Mouse (Mus musculus): Measurements from ENCODE around the gene Arhgap32.
"Not testable (repeated sequence)": the region's sequence is repeated elsewhere in the genome, so short reads cannot be mapped to it uniquely, and the experiment has no call there.

Arhgap32 gene

DNA sequence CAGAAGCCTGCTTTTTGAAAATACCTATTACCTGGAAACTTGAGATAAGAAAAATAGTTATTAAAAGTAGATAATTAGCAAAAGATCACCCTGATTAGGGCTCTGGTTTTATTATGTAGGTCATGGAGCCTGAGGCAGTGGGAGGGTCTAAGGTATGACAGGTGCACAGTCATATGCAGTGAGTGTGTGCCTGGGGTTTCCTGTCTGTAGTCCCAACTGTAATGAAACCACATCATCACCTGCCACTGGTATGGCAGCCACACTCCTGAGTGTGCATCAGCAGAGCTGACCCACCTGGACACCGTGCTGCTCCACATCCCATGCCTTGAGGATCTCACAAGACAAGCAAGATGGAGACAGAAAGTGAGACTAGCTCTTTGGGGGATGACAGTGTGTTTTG, at the start of gene Arhgap32:
Arhgap32 (plus strand) TSS at position 351 of the 400 bp plus-strand sequence.
- in situ Hi-C loops (cut with MboI, MseI), result loop anchor here (10.0 kb wide), 1 partner anchor 1521 kb away; no protein-coding TSS in a partner anchor

DNA sequence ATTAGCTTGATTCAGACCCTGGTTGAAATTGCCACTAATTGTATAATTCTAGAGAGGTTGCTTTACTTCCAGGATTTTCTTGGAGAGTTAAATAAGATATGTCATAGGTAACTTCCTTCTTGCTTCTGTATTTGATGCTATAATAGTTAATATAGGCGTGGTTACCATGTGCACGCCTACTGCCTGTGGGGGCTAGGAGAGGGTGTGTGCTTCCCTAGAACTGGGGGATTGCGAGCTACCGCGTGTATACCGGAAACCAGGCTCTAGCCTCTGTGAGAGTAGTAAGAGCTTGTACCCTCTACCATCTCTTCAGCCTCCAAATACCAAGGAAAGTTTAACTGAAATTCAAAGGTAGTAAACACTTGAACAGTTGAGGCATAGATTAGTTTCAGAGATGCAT, 43.2 kb upstream of the Arhgap32 start:
- in situ Hi-C loops (cut with MboI, MseI), result no loop called here

DNA sequence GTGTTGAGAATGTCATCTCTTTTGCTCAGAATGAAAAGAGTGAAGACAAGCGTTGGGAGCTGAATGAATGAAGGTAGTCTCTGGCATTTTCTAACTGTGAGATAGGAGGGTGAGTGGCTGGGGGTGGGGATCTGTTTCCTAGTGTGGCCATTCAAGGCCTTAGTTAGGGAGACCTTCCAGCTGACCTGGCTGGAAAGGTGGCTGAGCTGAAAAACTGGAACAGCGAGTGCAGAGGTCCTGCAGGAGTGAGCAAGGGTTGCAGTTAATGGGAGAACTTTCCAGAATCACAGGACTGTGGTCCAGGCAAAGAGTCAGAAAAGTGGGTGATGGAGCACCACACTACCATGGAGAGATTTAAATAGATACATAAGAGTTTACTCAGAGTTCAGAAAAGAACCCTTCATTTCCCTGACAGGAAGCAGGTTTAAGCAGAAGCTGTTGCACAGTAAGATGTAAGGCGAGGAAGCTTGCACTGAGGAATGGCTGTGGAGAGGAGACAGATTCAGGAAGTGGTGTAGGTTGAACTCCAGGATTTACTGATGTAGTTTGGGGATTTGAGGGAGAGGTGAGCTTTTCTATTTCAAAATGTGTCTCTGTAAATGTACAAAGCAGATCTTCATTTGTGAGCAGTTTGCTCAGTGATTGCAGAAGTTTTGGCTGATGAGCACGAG, 27.7 kb upstream of the Arhgap32 start:
- in situ Hi-C loops (cut with MboI, MseI), result no loop called here

DNA sequence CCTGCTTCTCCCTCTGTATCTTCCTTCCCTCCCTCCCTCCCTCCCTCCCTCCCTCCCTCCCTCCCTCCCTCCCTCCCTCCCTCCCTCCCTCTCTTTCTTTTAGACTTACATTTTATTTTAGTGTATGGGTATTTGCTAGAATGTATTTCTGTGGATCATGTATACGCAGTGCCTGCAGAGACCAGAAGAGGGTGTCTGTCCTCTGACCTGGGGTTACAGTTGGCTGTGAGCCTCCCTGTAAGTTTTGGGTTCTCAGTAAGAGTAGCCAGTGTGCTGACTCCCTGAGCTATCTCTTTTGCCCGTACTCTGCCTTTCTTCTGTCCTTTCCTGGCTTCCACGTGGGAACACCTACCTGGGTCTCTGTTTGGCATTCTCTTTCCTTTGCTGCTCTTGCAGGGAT, 27.1 kb upstream of the Arhgap32 start:
- in situ Hi-C loops (cut with MboI, MseI), result no loop called here

DNA sequence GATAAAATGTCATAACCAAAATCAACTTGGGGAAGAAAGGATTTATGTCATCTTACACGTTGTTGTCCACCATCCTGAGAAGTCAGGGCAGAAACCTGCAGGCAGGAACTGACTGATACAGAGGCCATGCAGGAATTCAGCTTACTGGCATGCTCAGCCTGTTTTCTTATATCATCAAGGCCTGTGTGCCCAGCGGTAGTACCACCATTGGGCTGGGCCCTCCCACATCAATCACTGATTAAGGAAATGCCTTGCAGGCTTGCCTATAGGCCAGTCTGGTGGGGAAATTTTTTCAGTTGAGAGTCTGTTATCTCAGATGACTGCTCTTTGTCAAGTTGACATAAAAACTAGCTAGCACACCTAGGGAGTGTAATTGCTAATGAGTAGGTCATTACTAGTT, 22.5 kb upstream of the Arhgap32 start:
- in situ Hi-C loops (cut with MboI, MseI), result no loop called here

DNA sequence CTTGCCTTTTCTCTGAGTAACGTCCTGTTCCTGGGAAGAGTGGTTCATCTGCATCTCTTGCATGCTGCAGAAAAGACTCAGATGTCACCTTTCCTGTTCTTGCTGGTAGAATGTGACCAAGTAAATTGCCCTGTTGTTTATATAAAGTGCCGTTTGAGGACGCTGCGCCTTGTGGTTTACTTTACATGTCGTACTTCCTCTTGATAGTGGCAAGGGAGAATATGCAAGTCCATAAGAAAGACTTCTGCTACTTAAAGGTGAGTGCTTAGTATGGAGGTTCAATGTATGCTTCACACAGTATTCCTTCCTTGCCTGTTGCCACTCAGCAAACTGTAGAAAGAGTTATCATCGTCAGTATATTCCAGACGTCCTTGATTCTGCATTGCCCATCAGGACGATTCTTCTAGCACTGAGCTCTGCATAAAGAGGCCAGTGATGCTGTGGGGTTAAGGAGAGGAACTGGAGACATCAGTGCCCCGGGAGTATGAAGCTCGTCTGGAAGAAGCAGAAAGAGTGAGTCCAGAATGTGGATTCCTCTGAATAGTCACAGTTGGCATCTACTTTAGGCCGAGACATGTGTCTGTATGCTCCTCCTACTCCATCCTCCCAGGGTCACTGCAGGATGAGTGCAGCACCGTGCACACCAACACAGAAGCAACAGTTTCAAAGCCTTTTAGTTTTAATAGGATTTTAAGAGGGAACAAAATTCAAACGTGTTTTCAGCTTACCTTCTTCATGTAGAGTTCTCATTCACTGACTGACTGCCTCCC, 21.4 kb upstream of the Arhgap32 start:
- in situ Hi-C loops (cut with MboI, MseI), result no loop called here

DNA sequence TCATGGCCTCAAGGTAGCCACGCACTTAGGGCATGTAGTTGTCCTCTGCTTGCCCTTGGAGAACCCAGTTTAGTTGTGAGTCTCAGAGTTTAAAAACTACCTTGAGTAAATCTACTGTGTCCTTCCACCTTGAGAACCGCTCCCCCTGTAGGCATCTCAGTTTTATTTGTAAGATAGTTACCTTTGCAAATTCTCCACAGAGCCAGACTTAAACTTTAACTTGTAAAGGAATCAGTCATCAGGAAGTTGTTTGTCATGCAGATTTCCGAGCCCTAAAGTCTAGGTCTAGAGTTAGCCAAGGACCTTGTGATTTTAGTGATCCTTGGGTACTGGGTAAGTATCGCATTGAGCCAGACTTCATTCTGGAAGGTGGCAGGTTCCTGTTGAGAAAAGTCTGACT, 20.4 kb upstream of the Arhgap32 start:
- in situ Hi-C loops (cut with MboI, MseI), result no loop called here

DNA sequence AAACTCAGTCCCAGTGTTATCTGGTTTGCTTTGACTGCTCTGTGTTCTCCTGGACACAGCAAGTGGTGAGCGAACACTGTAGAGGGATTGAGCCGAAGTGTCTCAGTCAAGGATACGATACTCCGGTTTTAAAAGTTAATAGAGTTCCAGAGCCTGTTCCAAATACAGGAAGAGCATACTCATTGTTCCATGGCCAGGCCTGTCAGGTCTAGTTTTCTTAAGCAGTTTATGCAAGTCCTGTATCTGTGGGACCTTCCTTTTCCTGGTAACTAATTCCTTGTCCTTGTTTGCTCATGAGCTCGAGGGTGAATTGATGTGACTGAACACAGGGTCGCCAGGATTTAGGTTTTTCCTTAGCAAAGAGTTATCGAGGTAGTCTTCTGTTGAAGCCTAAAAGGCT, 19.4 kb upstream of the Arhgap32 start:
- in situ Hi-C loops (cut with MboI, MseI), result no loop called here

DNA sequence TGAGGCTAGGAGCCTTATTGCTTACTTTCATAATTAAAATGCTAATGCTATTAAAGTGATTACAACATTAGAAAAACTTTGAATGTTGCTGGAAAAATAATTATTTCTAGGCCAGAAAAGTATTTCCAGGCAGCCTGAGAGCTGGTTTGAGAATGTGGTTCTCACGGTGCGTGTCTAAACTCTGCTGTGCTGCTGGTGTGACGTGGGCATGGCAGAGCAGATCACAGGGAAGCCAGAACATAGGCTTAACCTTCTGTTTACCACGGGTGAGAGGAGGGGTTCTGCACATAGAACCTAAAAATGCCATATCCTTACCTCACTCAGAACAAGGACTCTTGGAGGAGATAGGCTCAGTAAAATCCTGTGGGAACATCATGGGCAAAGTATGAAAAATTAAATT, 18.8 kb upstream of the Arhgap32 start:
- in situ Hi-C loops (cut with MboI, MseI), result no loop called here

DNA sequence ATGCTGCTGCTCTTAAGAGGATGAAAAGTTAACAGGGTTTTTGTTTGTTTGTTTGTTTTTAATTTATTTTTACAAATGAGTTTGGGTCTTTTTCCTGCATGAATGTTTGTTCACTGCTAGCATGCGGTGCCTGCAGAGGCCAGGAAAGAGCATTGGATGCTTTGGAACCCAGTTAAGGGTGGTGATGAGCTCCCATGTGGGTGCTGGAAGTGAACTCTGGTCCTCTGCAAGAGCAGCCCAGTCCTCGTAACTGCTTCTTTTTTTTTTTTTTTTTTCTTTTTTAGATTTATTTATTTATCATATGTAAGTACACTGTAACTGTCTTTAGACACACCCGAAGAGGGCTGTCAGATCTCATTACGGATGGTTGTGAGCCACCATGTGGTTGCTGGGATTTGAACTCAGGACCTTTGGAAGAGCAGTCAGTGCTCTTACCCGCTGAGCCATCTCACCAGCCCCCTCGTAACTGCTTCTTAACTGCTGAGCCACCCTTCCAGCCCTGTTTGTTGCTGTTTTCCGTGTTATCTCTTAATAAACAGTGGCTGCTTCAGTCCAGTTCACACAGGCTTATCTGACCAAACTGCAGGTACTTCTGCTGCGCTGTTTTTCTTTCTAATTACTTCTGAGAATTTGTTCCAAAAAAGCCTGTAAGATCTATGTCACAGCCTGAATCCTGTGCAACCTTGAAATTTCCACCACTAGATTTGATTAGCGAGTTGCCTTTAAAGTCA, 17.3 kb upstream of the Arhgap32 start:
- in situ Hi-C loops (cut with MboI, MseI), result no loop called here

DNA sequence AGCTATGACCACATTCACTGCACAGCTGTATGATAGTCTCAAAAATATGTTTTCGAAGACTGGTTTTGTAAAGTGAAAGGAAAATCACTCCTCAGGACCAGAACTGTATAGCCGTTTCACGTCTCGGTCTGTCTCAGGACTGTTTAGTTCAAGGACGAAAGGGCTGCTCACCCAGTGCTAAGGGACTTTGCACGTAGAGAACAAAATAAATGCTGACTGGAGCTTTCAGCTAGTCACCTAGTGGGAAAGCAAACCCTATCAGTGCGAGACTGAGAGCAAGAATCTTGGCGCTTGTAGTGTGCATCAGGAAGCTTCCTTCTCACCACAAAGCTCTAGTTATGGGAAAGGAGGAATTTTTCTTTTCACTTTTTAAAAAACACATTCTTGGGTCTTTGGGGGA, 15.4 kb upstream of the Arhgap32 start:
- in situ Hi-C loops (cut with MboI, MseI), result no loop called here

DNA sequence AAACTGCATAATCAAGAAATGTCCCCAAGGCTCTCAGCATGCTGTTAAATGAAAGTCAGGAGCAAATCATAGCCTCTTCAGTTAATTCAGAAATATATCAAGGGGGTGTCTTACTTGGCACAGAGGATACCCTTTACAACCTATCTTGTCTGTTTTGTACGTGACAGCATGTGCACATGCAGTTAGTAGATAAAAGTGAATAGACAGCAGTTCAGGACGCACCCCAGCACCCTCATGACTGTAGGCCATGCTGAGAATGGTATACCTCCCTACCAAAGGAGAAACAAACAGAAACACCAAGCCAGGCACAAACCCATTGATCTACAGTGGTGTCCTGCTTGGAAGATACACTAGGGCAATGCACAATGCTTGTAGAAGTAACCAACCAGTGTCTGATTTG, 14.4 kb upstream of the Arhgap32 start:
- in situ Hi-C loops (cut with MboI, MseI), result no loop called here

DNA sequence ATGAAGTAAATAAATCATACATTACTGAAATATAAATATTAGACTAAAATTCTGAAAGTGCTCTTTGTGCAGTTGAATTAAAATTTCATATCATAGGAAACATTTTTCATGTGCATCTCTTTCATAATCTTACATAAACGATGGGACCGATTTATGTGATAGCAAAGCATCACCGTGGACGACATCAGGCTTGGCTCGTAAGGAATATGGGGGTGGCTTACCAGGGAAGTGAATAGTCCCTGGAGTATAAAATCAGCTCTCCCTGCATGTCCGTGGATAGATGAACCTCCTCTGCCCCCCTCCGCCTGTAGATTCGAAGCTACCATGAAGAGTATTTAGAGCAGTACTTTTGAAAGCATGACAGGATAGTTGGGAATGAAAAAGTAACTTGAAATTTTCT, 11.3 kb upstream of the Arhgap32 start:
- in situ Hi-C loops (cut with MboI, MseI), result no loop called here

DNA sequence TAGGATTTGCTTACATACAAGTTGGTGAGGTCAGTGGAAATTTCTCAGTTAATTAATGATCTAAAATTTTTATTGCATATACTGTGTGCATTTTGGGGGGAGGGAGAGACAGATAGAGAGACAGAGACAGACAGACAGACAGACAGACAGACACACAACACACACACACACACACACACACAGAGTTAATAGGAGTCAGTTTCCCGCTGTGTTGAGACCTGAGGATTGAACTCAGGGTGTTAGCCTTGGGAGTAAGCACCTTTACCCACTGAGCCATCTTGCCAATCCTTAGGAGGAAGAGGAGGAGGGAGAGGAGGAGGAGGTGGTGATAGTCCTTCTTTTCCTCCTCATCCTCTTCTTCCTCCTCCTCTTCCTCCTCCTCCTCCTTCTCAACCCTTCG, 5.6 kb upstream of the Arhgap32 start:
- in situ Hi-C loops (cut with MboI, MseI), result loop anchor here (10.0 kb wide), 1 partner anchor 1516 kb away; no protein-coding TSS in a partner anchor

DNA sequence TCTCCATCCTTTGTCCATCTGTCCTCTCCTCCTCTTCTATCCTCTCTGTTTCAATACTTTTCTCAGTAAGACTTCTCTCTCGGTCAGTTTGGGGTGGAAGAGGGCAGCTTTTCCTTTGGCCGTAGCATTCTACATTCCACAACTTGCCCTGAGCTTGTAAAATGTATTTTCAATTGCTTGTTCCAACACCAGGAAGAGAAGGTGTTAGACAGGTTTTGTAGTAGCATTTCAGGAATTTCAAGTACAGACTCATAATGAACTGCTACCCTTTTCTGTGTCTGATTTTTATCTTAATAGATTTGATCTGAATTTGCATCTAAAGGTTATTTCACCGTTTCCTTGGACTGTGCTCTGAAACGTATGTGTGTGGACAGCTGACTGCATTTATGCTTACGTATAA, 336 bp downstream of the Arhgap32 start:
- in situ Hi-C loops (cut with MboI, MseI), result loop anchor here (10.0 kb wide), 1 partner anchor 1521 kb away; no protein-coding TSS in a partner anchor

DNA sequence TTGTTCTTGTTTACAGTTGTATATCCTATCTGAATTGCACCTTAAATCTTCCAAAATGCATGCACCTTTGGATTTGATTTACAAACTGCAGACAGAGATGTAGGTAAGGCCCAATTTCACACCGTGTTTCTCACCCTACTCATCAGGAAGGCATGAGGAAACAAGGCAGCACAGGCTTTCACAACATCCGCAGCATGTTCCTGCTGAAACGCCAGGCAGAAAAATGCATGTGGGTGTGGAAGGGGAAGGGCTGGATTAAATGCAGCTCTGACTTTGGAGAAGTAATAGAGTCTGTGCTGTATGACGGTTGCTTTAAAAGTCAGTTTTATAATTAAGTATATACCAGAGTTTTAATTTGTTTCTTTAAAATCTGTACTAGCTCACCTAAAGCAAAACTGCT, 1.9 kb downstream of the Arhgap32 start:
- in situ Hi-C loops (cut with MboI, MseI), result loop anchor here (10.0 kb wide), 1 partner anchor 1523 kb away; no protein-coding TSS in a partner anchor

DNA sequence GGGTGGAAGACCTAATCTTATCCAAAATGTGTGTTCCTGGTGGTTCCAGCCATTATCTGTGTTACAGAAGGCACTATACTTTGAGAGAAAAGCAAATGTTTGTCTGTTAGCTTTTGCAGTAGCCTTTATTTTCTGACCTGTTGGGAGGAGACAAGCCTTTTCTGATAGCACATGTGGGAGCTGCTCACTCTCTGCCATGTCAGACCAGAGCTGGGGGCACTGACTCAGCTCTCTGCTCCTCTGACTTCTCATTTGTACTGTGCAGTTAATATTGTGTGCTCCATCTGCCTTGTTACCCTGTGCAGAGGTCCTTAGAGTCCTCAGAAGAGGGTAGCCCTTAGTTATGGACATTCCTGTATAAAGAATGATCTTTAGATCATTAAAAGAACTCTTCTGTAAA, 2.5 kb downstream of the Arhgap32 start:
- in situ Hi-C loops (cut with MboI, MseI), result loop anchor here (10.0 kb wide), 1 partner anchor 1524 kb away; no protein-coding TSS in a partner anchor

DNA sequence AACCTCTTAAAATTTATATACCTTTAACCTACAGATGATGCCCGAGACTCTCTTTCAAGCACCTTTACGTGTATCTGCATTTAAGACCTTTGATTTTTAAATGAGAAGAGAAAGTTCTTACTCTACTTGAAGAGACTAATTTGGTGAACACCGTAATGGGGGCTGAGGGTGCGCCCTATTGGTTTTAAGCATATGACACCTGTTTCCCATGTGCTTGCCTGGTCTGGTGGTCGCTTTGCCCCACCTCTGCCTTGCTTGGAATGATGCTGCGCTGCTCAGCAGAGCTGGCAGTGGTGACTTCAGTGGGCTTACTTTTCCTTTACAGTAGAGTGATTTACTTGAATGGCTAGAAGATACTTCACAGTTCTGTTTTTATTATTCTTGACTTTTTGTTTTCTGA, 3.6 kb downstream of the Arhgap32 start:
- in situ Hi-C loops (cut with MboI, MseI), result loop anchor here (10.0 kb wide), 1 partner anchor 1525 kb away; no protein-coding TSS in a partner anchor

DNA sequence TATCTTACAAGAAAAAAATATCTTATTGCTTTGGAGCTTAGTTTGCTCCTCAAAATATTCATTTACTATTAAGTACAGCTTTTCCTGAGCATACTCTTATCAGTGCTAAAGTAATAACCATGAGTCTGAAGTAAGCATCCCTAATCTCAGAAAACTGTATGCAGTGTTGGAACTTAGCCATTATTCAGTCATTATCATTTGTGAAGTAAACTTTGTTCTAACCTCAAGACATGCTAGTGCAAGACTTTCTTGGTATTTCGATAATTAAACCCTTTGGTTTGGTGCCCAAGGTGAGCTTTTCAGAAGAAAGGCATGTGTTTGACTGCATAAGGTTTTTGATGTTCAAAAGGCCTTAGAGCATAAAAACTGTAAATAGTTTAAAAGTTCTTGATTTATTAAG, 4.2 kb downstream of the Arhgap32 start:
- in situ Hi-C loops (cut with MboI, MseI), result no loop called here

DNA sequence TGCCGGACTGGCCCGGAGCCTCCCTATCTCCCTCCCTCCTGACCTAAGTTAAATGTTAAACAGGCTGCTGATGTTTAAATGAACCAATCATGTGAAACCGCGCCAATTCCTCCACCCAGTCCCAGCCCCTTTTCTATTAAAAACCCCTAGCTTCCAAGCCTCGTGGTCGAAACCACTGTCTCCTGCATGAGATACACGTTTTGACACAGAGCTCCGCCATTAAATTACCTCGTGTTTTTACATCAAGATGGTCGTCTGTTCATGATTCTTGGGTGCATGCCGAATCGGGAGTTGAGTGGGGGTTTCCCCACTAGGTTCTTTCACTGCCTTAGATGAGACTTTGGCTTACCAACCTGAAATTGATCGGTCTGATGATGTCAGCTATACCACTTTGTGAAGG, 5.3 kb downstream of the Arhgap32 start:
- in situ Hi-C loops (cut with MboI, MseI), result not testable (repeated sequence)

DNA sequence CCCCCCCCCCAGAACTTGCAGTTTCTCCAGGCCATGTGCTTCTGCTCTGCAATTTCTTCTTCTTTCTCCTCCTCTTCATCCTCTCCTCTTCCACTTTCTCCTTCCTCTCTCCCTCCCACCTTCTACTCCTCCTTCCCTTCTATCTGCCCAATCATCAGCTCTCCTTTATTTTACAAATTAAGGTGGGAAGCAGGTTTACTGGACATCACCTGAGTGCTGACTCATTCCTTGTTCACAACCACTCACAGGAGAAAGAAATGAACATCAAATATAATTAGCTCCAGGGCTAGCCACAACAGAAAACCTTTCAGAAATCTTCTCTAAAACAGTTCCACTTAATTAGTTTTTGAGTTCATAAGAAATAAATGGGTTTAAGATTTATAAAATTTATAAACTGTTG, 20.3 kb downstream of the Arhgap32 start:
- in situ Hi-C loops (cut with MboI, MseI), result no loop called here

DNA sequence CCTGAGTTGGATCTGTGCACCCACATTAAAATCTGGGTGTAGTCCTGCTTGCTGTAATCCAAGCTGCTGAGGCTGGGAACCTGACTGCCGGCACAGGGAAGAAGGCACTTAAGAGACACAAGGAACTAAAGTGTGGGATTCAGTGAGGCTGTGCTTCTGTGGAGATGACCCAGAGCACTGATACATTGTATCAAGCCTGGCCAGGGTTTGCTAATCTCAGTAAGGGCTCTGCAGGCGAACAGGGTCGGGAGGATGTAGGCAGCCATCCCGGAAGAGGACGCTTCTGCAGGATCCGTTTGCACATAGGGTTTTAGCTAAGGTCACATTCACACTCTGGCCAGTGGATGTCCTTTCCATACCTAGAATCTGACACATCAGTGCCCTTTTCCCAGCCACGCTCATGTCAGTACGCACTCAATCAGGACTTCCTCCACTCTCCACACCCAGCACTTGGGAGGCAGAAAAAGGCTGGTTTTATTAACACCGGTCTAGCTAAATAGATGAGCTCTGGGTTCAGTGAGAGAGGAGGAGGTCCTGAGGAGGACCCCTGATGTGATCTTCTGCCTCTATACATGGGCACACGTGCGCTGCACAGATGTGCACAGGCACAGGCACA, 20.9 kb downstream of the Arhgap32 start:
- in situ Hi-C loops (cut with MboI, MseI), result no loop called here
